Mouse (Mus musculus) E14TG2a.4 (cell line): ENCODE measurements around the gene Kif28.

ENCODE experiments used
- CTCF ChIP-seq: conservative IDR thresholded peaks from 2 replicates; pipeline ENCODE4 v1.5.1; 2014; ENCODE audit warnings: low read length
- NANOG ChIP-seq: IDR thresholded peaks from 2 replicates; pipeline ENCODE4 v1.6.1; 2014; ENCODE audit warnings: borderline replicate concordance, low read length, mixed read lengths
- POU5F1 ChIP-seq: IDR thresholded peaks from 2 replicates; pipeline ENCODE4 v1.6.1; 2014; ENCODE audit warnings: low read length, borderline replicate concordance

GRCm38 (mm10) chr1:179668013-179668805, 76.9 kb downstream of the Kif28 start, which contains the start of gene Sccpdh:
- no peak for TF ChIP-seq CTCF
- no peak for TF ChIP-seq POU5F1
- no peak for TF ChIP-seq NANOG
